Mouse (Mus musculus) MEL (cell line): Measurements from ENCODE around the gene Ltv1. TPM values are rescaled to one million over a fixed set of nuclear protein-coding genes. Genes with fewer than 3 reads are reported as not detected.

ENCODE experiments used
- DNase-seq: peaks from one replicate; pipeline ENCODE4 v3.0.0; 2011; ENCODE audit warnings: low read depth, low spot score
- H3K27ac ChIP-seq: 2 replicates; pipeline ENCODE4 v1.5.1; 2012; ENCODE audit warnings: low read depth, mild to moderate bottlenecking, control low read depth, low read length, moderate library complexity; ENCODE audit not compliant: control insufficient read depth
- H3K27me3 ChIP-seq, 2 experiments: fragments of 150-350 bp in 1 of 2; sonication (generic) in 1 of 2; 2 replicates each; pipeline ENCODE4 v1.6.1; 2012; ENCODE audit warnings: low read length in 2 of 2, mild to moderate bottlenecking in 2 of 2, improper control_type of control experiment in 1 of 2, moderate library complexity in 1 of 2; ENCODE audit not compliant: insufficient read depth in 2 of 2, control insufficient read depth in 1 of 2
- H3K36me3 ChIP-seq, 2 experiments: 2 replicates each; pipeline ENCODE4 v1.6.1; 2012 to 2014; ENCODE audit warnings: low read length in 2 of 2, improper control_type of control experiment in 1 of 2, inconsistent platforms in 1 of 2, mild to moderate bottlenecking in 1 of 2; ENCODE audit not compliant: insufficient read depth in 2 of 2, control insufficient read depth in 1 of 2
- H3K4me1 ChIP-seq, 2 experiments: fragments of 150-350 bp in 1 of 2; sonication (generic) in 1 of 2; 2 replicates each; pipeline ENCODE4 v1.6.1; 2012; ENCODE audit warnings: low read length in 2 of 2, improper control_type of control experiment in 1 of 2, mild to moderate bottlenecking in 1 of 2; ENCODE audit not compliant: insufficient read depth in 2 of 2, control insufficient read depth in 1 of 2
- H3K4me3 ChIP-seq, 2 experiments: fragments of 150-350 bp in 1 of 2; sonication (generic) in 1 of 2; 2 replicates each; pipeline ENCODE4 v1.5.1; 2012; ENCODE audit warnings: low read depth in 2 of 2, low read length in 2 of 2, mild to moderate bottlenecking in 2 of 2, moderate library complexity in 2 of 2, control low read depth in 1 of 2, improper control_type of control experiment in 1 of 2; ENCODE audit not compliant: control insufficient read depth in 1 of 2, insufficient read depth in 1 of 2
- H3K79me2 ChIP-seq: 2 replicates; pipeline ENCODE4 v1.6.1; 2012; ENCODE audit warnings: mild to moderate bottlenecking, low read length, moderate library complexity; ENCODE audit not compliant: control insufficient read depth, poor library complexity, insufficient read depth
- H3K9ac ChIP-seq: 2 replicates; pipeline ENCODE4 v1.6.1; 2012; ENCODE audit warnings: low read depth, mild to moderate bottlenecking, control low read depth, low read length, moderate library complexity; ENCODE audit not compliant: control insufficient read depth, poor library complexity, severe bottlenecking
- H3K9me3 ChIP-seq: fragments of 150-350 bp; sonication (generic); replicated peaks from 2 replicates; pipeline ENCODE4 v1.6.1; 2012; ENCODE audit warnings: mild to moderate bottlenecking, low read length, improper control_type of control experiment, moderate library complexity; ENCODE audit not compliant: insufficient read depth
- BHLHE40 ChIP-seq: IDR thresholded peaks from 2 replicates; pipeline ENCODE4 v1.6.1; 2012; ENCODE audit warnings: low read depth, mild to moderate bottlenecking, inconsistent platforms, low read length, improper control_type of control experiment, borderline replicate concordance
- CTCF ChIP-seq, 3 experiments: IDR thresholded peaks in 2 of 3; conservative IDR thresholded peaks in 1 of 3; 2 replicates each; pipeline ENCODE4 v1.5.1; 2011 to 2012; ENCODE audit warnings: low read length in 3 of 3, low read depth in 2 of 3, mild to moderate bottlenecking in 2 of 3, improper control_type of control experiment in 1 of 3, inconsistent platforms in 1 of 3, mixed read lengths in 1 of 3, moderate library complexity in 1 of 3; ENCODE audit not compliant: control insufficient read depth in 1 of 3, insufficient read depth in 1 of 3, poor library complexity in 1 of 3, severe bottlenecking in 1 of 3
- E2F4 ChIP-seq: IDR thresholded peaks from 2 replicates; pipeline ENCODE4 v1.6.1; 2011; ENCODE audit warnings: low read depth, low read length, improper control_type of control experiment, borderline replicate concordance
- ELF1 ChIP-seq: IDR thresholded peaks from 2 replicates; pipeline ENCODE4 v1.6.1; 2014; ENCODE audit warnings: low read depth, mild to moderate bottlenecking, inconsistent platforms, low read length, improper control_type of control experiment, moderate library complexity
- ETS1 ChIP-seq: IDR thresholded peaks from 2 replicates; pipeline ENCODE4 v1.6.1; 2012; ENCODE audit warnings: low read depth, mild to moderate bottlenecking, inconsistent platforms, low read length, improper control_type of control experiment, moderate library complexity
- GABPA ChIP-seq: IDR thresholded peaks from 2 replicates; pipeline ENCODE4 v1.6.1; 2012; ENCODE audit warnings: low read depth, mild to moderate bottlenecking, inconsistent platforms, low read length, improper control_type of control experiment, moderate library complexity
- KAT2A ChIP-seq: conservative IDR thresholded peaks from 2 replicates; pipeline ENCODE4 v1.6.1; 2012; ENCODE audit warnings: low read depth, low read length, improper control_type of control experiment, inconsistent platforms
- MAZ ChIP-seq: IDR thresholded peaks from 2 replicates; pipeline ENCODE4 v1.6.1; 2012; ENCODE audit warnings: low read depth, mild to moderate bottlenecking, inconsistent platforms, low read length, improper control_type of control experiment
- MYB ChIP-seq: IDR thresholded peaks from 2 replicates; pipeline ENCODE4 v1.6.1; 2011; ENCODE audit warnings: mild to moderate bottlenecking, low read depth, low read length, improper control_type of control experiment
- MYC ChIP-seq: IDR thresholded peaks from 2 replicates; pipeline ENCODE4 v1.6.1; 2011; ENCODE audit warnings: low read depth, mild to moderate bottlenecking, low read length, improper control_type of control experiment, moderate library complexity
- POLR2AphosphoS2 ChIP-seq: IDR thresholded peaks from 2 replicates; pipeline ENCODE4 v1.6.1; 2011; ENCODE audit warnings: low read length, improper control_type of control experiment
- POLR2AphosphoS5 ChIP-seq: IDR thresholded peaks from 2 replicates; pipeline ENCODE4 v1.6.1; 2012; ENCODE audit warnings: low read depth, borderline replicate concordance, mild to moderate bottlenecking, inconsistent platforms, low read length, moderate library complexity, mixed read lengths
- RAD21 ChIP-seq: IDR thresholded peaks from 2 replicates; pipeline ENCODE4 v1.6.1; 2011; ENCODE audit warnings: mild to moderate bottlenecking, low read depth, low read length, improper control_type of control experiment
- RCOR1 ChIP-seq: IDR thresholded peaks from 2 replicates; pipeline ENCODE4 v1.6.1; 2012; ENCODE audit warnings: low read depth, mild to moderate bottlenecking, inconsistent platforms, low read length, improper control_type of control experiment
- SMC3 ChIP-seq: IDR thresholded peaks from 2 replicates; pipeline ENCODE4 v1.6.1; 2011; ENCODE audit warnings: low read depth, low read length, improper control_type of control experiment
- ZNF384 ChIP-seq: IDR thresholded peaks from 2 replicates; pipeline ENCODE4 v1.6.1; 2012; ENCODE audit warnings: low read depth, mild to moderate bottlenecking, inconsistent platforms, low read length, improper control_type of control experiment
- polyA plus RNA-seq, 2 experiments: library from polyadenylated mRNA; stranded (reverse) in 1 of 2; unstranded in 1 of 2; fragments of >175 nt in 1 of 2; fragments of >200 nt in 1 of 2; gene quantifications; 2 replicates each; pipeline versions ENCODE4 v1.2.1 to v1.2.4; 2012; ENCODE audit warnings: low replicate concordance in 2 of 2, low read depth in 1 of 2; ENCODE audit not compliant: insufficient read length in 2 of 2, insufficient read depth in 1 of 2, missing spikeins in 1 of 2
- total RNA-seq: library from RNA; depleted of rRNA; stranded (reverse); fragments of 300-350 nt; gene quantifications from 2 replicates; pipeline ENCODE4 v1.2.3, GENCODE M21; 2012

Ltv1 gene
- total and polyA plus RNA-seq, 3 experiments, result 29.4 to 58.1 TPM; not detected in 1

GRCm38 (mm10) chr10:13162031-13162430 is 30.9 kb downstream of the Ltv1 start:
- Histone ChIP-seq H3K27ac (no peak overlapping the region), H3K9ac (no peak overlapping the region), H3K27me3 (no peaks in the 10 kb centered on the region; a peak in 1 of 4 replicates), H3K4me1 (no peaks in the 10 kb centered on the region), H3K36me3 (no peaks in the 10 kb centered on the region), H3K9me3 (no peaks in the 10 kb centered on the region), H3K4me3 (no peak overlapping the region), H3K79me2 (no peaks in the 10 kb centered on the region)
- TF ChIP-seq E2F4, result no peak
- no peak for TF ChIP-seq MYB
- TF ChIP-seq RCOR1, result peak; percentile 42; the same call in 1 of the 2 replicates
- TF ChIP-seq CTCF (IDR thresholded peaks at IDR 0.05 in 2 of 3, conservative IDR thresholded peaks at IDR 0.05 in 1 of 3; ENCODE audit: control insufficient read depth in 1 of 3, insufficient read depth in 1 of 3, low read depth in 2 of 3, low read length in 3 of 3, poor library complexity in 1 of 3, severe bottlenecking in 1 of 3), result no peak
- DNase-seq, result no peak

GRCm38 (mm10) chr10:13160913-13161312 is 32.1 kb downstream of the Ltv1 start:
- H3K4me1 ChIP-seq, result no peaks in the 10 kb centered on the region
- TF ChIP-seq ETS1 (no peak), MYC (no peak), POLR2AphosphoS2 (no peak), RAD21 (no peak), CTCF (IDR thresholded peaks at IDR 0.05 in 2 of 3, conservative IDR thresholded peaks at IDR 0.05 in 1 of 3; ENCODE audit: control insufficient read depth in 1 of 3, insufficient read depth in 1 of 3, low read depth in 2 of 3, low read length in 3 of 3, poor library complexity in 1 of 3, severe bottlenecking in 1 of 3) (no peak), ZNF384 (no peak), POLR2AphosphoS5 (no peak), SMC3 (no peak), GABPA (no peak), E2F4 (no peak), MAZ (no peak), BHLHE40 (no peak), KAT2A (no peak), ELF1 (no peak)
- no peak overlapping the region for H3K27ac ChIP-seq
- no peaks in the 10 kb centered on the region for H3K9me3 ChIP-seq
- H3K4me3 ChIP-seq, result no peak overlapping the region
- no peak overlapping the region for H3K9ac ChIP-seq
- no peaks in the 10 kb centered on the region for H3K79me2 ChIP-seq
- H3K36me3 ChIP-seq, result no peaks in the 10 kb centered on the region
- no peak for DNase-seq
- H3K27me3 ChIP-seq, result no peaks in the 10 kb centered on the region; a peak in 1 of 4 replicates
